Mouse (Mus musculus) intestine, postnatal 0 days (tissue): ENCODE results near the gene Polr1d. TPM values are rescaled to one million over a fixed set of nuclear protein-coding genes. Genes with fewer than 3 reads are reported as not detected.

Experiments
- ATAC-seq: fragments of 200-750 bp; cut with Nextera tagmentation; 2 replicates; pipeline ENCODE4 v1.8.0; 2017; ENCODE audit warnings: mild to moderate bottlenecking, moderate TSS enrichment, moderate library complexity
- H3K27ac ChIP-seq: fragments of 300-500 bp; sonication (generic); 2 replicates; pipeline ENCODE4 v1.5.1; 2014; ENCODE audit warnings: mild to moderate bottlenecking, low read depth, low read length, moderate library complexity
- H3K27me3 ChIP-seq: fragments of 300-500 bp; sonication (generic); replicated peaks from 2 replicates; pipeline ENCODE4 v1.6.1; 2014; ENCODE audit warnings: low read length, mixed read lengths; ENCODE audit not compliant: control insufficient read depth, insufficient read depth
- H3K36me3 ChIP-seq: fragments of 300-500 bp; sonication (generic); 2 replicates; pipeline ENCODE4 v1.6.1; 2014; ENCODE audit warnings: mild to moderate bottlenecking, moderate library complexity; ENCODE audit not compliant: control insufficient read depth, insufficient read depth
- H3K4me1 ChIP-seq: fragments of 300-500 bp; sonication (generic); replicated peaks from 2 replicates; pipeline ENCODE4 v1.6.1; 2014; ENCODE audit warnings: antibody characterized with exemption, low read length, mixed read lengths; ENCODE audit not compliant: control insufficient read depth, insufficient read depth
- H3K4me2 ChIP-seq: fragments of 300-500 bp; sonication (generic); replicated peaks from 2 replicates; pipeline ENCODE4 v1.6.1; 2014; ENCODE audit warnings: low read depth, mild to moderate bottlenecking, moderate library complexity
- H3K4me3 ChIP-seq: fragments of 300-500 bp; sonication (generic); 2 replicates; pipeline ENCODE4 v1.5.1; 2014; ENCODE audit warnings: low read depth, low read length
- H3K9ac ChIP-seq: fragments of 300-500 bp; sonication (generic); 2 replicates; pipeline ENCODE4 v1.6.1; 2014; ENCODE audit warnings: mild to moderate bottlenecking, low read depth, low read length
- H3K9me3 ChIP-seq: fragments of 300-500 bp; sonication (generic); 2 replicates; pipeline ENCODE4 v1.6.1; 2016; ENCODE audit warnings: mixed run types; ENCODE audit not compliant: control insufficient read depth
- CTCF ChIP-seq: sonication (generic); IDR thresholded peaks from 2 replicates; pipeline ENCODE4 v1.5.1; 2016; ENCODE audit warnings: low read depth, mild to moderate bottlenecking, control low read depth, antibody characterized with exemption, moderate library complexity
- WGBS: fragments of 180-500 bp; shearing (Covaris S2); extraction: QIAGEN DNeasy Blood & Tissue Kit; methylation state at CpG from one replicate; pipeline ENCODE4 v1.1.7; 2014; 5-methylcytosine and 5-hydroxymethylcytosine counted together
- polyA plus RNA-seq: library from polyadenylated mRNA; unstranded; fragments of >200 nt; fragmentation: Nextera tagmentation; extraction: Ambion mirVana; gene quantifications from 2 replicates; pipeline ENCODE4 v1.2.1, GENCODE M21; 2015

Polr1d gene
- polyA plus RNA-seq, 1 experiment from 2014 or later = 116 TPM

DNA sequence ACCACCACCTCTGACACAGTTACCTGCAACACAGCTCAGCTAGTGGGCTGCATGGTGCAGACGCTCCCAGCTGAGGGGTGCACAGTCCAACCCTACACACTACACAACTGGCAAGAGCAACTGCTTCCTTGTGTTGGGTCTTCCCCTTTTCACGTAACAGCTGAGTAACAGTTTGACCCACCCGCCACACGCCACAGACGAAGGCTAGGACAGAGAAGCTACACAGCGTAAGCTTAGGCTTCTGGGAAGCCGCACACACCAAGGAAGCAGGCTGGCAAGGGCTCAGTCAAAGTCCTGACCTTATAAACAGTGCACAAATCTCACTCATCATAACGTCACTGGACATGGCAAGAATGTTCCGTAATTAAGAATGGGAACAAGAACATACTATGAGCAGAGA, 17.5 kb upstream of the Polr1d start:
- peak; percentile 31; the same call in 1 of the 2 replicates for ATAC-seq
- H3K9me3 ChIP-seq = no peaks in the 10 kb centered on the region

GRCm38 (mm10) chr5:147060024-147060423, 16.8 kb upstream of the Polr1d start:
- no peak overlapping the region for H3K4me2 ChIP-seq
- TF ChIP-seq CTCF = no peak
- H3K4me3 ChIP-seq = no peak overlapping the region
- H3K36me3 ChIP-seq = no peaks in the 10 kb centered on the region
- H3K27ac ChIP-seq = no peak overlapping the region
- no peak for ATAC-seq
- no peaks in the 10 kb centered on the region for H3K9me3 ChIP-seq
- 0 out of 2 replicates have a peak, but pooled peaks cover 3% of the 10 kb centered on the region for H3K4me1 ChIP-seq
- H3K27me3 ChIP-seq = no peaks in the 10 kb centered on the region
- WGBS = 86% methylated on average over 2 of the region's 2 CpGs
- no peak overlapping the region for H3K9ac ChIP-seq

More for the DNA sequence above, 17.5 kb upstream of the Polr1d start:
- Histone ChIP-seq H3K4me3 (no peak overlapping the region), H3K4me1 (0 out of 2 replicates have a peak, but pooled peaks cover 3% of the 10 kb centered on the region), H3K27ac (no peak overlapping the region), H3K9ac (no peak overlapping the region), H3K36me3 (no peaks in the 10 kb centered on the region), H3K27me3 (no peaks in the 10 kb centered on the region), H3K4me2 (no peak overlapping the region)
- no peak for TF ChIP-seq CTCF
- 55% methylated on average over 9 of the region's 9 CpGs for WGBS

DNA sequence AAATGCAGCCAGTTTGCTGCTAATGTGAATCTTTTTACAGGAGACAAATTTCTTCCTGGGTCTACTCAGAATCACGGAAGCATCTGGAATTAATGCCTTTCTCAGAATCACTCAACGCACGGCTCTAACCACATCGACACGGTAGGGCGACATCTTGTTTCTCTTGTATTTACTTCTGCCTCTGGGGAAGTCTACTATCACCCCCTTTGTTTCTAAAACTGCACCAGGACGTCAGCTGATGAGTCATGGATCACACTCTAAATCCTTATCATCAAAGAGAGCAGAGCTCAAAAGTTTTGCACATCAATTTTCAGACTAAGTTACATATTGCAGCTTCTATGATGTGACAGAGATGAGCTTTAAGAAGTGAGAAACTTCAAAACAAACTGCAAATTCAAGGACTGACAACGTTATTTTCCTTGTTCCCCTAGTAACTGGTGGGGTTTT, 13.6 kb upstream of the Polr1d start:
- WGBS = 72% methylated on average over 8 of the region's 8 CpGs

DNA sequence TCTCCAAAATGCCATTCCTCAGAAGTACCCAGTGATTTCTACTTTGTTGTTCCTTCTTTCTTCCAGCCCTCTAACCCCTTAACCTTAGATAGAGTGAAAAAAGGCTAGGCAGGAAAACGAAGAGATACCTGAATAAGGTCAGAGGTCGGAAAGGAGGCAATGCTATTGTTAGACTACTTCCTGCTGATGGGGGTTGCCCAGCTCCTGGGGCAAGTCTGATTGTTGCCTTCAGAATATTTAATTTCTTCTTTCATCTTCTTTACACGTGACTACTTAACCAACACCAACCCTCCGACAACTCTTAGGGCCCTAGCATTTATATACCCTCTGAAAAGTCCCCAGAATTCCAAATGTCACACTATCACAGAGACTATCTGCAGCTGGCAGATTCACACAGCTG, 10.7 kb upstream of the Polr1d start:
- ATAC-seq = no peak
- TF ChIP-seq CTCF = no peak
- Histone ChIP-seq H3K9me3 (no peaks in the 10 kb centered on the region), H3K27ac (no peak overlapping the region), H3K36me3 (no peaks in the 10 kb centered on the region), H3K4me3 (no peak overlapping the region), H3K27me3 (no peaks in the 10 kb centered on the region), H3K4me1 (0 out of 2 replicates have a peak, but pooled peaks cover 4% of the 10 kb centered on the region), H3K4me2 (no peak overlapping the region), H3K9ac (no peak overlapping the region)
- WGBS = 63% methylated on average over 4 of the region's 4 CpGs

More for the DNA sequence above, 13.6 kb upstream of the Polr1d start:
- no peaks in the 10 kb centered on the region for H3K27me3 ChIP-seq
- no peak for ATAC-seq
- no peaks in the 10 kb centered on the region for H3K36me3 ChIP-seq
- 0 out of 2 replicates have a peak, but pooled peaks cover 7% of the 10 kb centered on the region for H3K4me1 ChIP-seq
- no peak overlapping the region for H3K4me2 ChIP-seq
- no peak overlapping the region for H3K4me3 ChIP-seq
- no peak overlapping the region for H3K27ac ChIP-seq
- no peak for TF ChIP-seq CTCF
- no peak overlapping the region for H3K9ac ChIP-seq
- no peaks in the 10 kb centered on the region for H3K9me3 ChIP-seq

DNA sequence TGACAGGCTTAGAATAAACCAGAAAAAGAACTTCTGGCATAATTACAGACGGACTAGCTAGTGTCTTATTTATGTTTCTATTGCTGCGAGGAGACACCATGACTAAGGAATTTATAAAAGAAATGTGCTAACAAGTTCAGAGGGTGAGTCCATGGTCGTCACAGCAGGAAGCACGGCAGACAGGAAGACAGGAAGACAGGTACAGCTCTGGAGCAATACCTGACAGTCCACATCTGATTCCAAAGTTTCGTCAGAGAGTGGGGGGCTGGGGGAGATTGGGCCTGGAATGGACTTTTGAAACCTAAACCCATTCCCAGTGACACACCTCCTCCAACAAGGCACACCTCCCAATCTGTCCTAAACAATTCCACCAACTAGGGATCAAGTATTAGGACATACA, 9.9 kb upstream of the Polr1d start:
- Histone ChIP-seq H3K4me3 (no peak overlapping the region), H3K9ac (no peak overlapping the region), H3K27me3 (no peaks in the 10 kb centered on the region), H3K27ac (no peak overlapping the region), H3K9me3 (no peaks in the 10 kb centered on the region), H3K4me1 (0 out of 2 replicates have a peak, but pooled peaks cover 4% of the 10 kb centered on the region), H3K4me2 (no peak overlapping the region), H3K36me3 (no peaks in the 10 kb centered on the region)
- no peak for TF ChIP-seq CTCF
- ATAC-seq = no peak
- 44% methylated on average over 5 of the region's 5 CpGs for WGBS

DNA sequence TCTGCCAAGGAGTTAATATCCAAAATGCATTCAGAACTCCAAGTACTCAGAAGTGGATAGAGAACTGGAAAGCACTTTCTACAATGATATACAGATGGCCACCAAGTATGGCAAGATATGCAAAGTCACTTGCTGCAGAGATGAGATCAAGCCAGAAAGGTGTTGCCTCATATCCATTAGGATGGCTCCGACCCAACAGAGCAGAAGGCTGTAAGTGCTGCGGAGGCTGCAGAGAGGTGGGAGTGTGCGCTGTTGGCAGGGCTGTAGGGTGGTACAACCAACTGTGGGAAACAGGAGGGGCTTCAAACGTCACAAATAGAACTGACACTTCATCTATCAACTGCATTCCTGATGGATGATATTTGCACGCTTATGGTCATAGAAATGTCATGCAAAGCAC, 8.0 kb upstream of the Polr1d start:
- Histone ChIP-seq H3K36me3 (no peaks in the 10 kb centered on the region), H3K27me3 (no peaks in the 10 kb centered on the region), H3K4me1 (0 out of 2 replicates have a peak, but pooled peaks cover 4% of the 10 kb centered on the region), H3K27ac (no peak overlapping the region), H3K4me2 (no peak overlapping the region), H3K9me3 (no peaks in the 10 kb centered on the region), H3K9ac (no peak overlapping the region), H3K4me3 (no peak overlapping the region)
- TF ChIP-seq CTCF = no peak
- 75% methylated on average over 5 of the region's 5 CpGs for whole genome bisulfite sequencing
- no peak for ATAC-seq
